Mouse (Mus musculus): ENCODE data around the gene Paxx. TPM values are rescaled to one million over a fixed set of nuclear protein-coding genes. Genes with fewer than 3 reads are reported as not detected.
A peak's percentile ranks its signal among the peaks of the same experiment; 100 is the strongest.

Gene Paxx
- 65.6 and 71.0 TPM in 2 replicates for polyA plus RNA-seq (2012; rRNA removed)
- 34.0 and 44.9 TPM in 2 replicates for polyA plus RNA-seq (2014; fragmentation: Nextera tagmentation; extraction: Ambion mirVana)

- H3K27me3 ChIP-seq (ENCODE audit: control insufficient read depth, insufficient read depth, low read length): no peaks in the 10 kb centered on the region
- peaks cover 15% of the 10 kb centered on the region for H3K4me1 ChIP-seq (ENCODE audit: control insufficient read depth, insufficient read depth, low read length)
- peak within 1 kb of the TSS; percentile 79 for H3K27ac ChIP-seq (replicated peaks; ENCODE audit: low read depth, low read length)
- H3K36me3 ChIP-seq (ENCODE audit: control insufficient read depth, insufficient read depth, low read length): 0 out of 2 replicates have a peak, but pooled peaks cover 7% of the 10 kb centered on the region
- peak within 1 kb of the TSS; percentile 86 for H3K4me2 ChIP-seq (replicated peaks; ENCODE audit: low read depth, low read length, severe bottlenecking)
- no peaks in the 10 kb centered on the region for H3K9me3 ChIP-seq (ENCODE audit: control insufficient read depth, low read length)
- DNase-seq (ENCODE audit: low spot score) (peak; percentile 97), ATAC-seq (ENCODE audit: low FRiP score, low read depth) (peak; percentile 94)
- under 1% methylated on average over 48 of the region's 48 CpGs for WGBS
- H3K9ac ChIP-seq (ENCODE audit: low read depth, low read length, severe bottlenecking): peak within 1 kb of the TSS; percentile 73
- no peak for TF ChIP-seq POLR2A (IDR thresholded peaks at IDR 0.05; ENCODE audit: borderline replicate concordance, extremely low read depth, insufficient read depth, insufficient read length)
- peak within 1 kb of the TSS; percentile 75 for H3K4me3 ChIP-seq (replicated peaks; ENCODE audit: low read length)
Measured at GRCm38 (mm10) chr2:25460551-25461309, at the start of gene Paxx. Paxx (minus strand) TSS chr2:25461094.

- H3K4me3 ChIP-seq (replicated peaks; ENCODE audit: low read length): no peak overlapping the region
- H3K9ac ChIP-seq (ENCODE audit: low read depth, low read length, severe bottlenecking): no peak overlapping the region
- H3K36me3 ChIP-seq (ENCODE audit: control insufficient read depth, insufficient read depth, low read length): peaks cover 15% of the 10 kb centered on the region
- H3K4me2 ChIP-seq (replicated peaks; ENCODE audit: low read depth, low read length, severe bottlenecking): no peak overlapping the region
- H3K4me1 ChIP-seq (ENCODE audit: control insufficient read depth, insufficient read depth, low read length): no peaks in the 10 kb centered on the region
- H3K27ac ChIP-seq (replicated peaks; ENCODE audit: low read depth, low read length): no peak overlapping the region
- no peak for ATAC-seq (ENCODE audit: low FRiP score, low read depth)
- H3K27me3 ChIP-seq (ENCODE audit: control insufficient read depth, insufficient read depth, low read length): no peaks in the 10 kb centered on the region
- WGBS: 58% methylated on average over 3 of the region's 3 CpGs
- DNase-seq (ENCODE audit: low spot score): no peak
- H3K9me3 ChIP-seq (ENCODE audit: control insufficient read depth, low read length): no peaks in the 10 kb centered on the region
- no peak for TF ChIP-seq POLR2A (IDR thresholded peaks at IDR 0.05; ENCODE audit: borderline replicate concordance, extremely low read depth, insufficient read depth, insufficient read length)
Measured at GRCm38 (mm10) chr2:25509912-25510311, 49.0 kb upstream of the Paxx start.

DNA sequence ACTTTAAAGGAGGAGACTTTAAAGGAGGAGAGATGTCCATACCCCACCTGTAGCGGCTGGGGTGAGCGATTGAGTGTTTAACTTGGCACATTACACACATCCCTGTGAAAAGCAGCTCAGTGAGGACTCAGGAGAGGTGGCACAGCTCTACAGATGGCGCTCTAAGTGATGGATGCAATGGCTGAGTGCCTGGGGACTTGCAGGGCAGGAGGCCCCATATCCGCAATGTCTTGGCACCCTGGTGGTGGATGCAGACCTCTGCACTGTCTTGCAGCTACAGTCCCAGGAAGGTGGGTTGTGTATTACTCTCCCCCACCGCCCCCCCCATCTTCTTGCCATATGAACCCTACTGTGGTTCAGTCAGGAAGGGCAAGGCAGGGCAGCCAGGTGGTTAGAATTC lies 46.1 kb upstream of the Paxx start:
- no peak for ATAC-seq (ENCODE audit: low FRiP score, low read depth)
- H3K9me3 ChIP-seq (ENCODE audit: control insufficient read depth, low read length): no peaks in the 10 kb centered on the region
- DNase-seq (ENCODE audit: low spot score): no peak
- no peak for TF ChIP-seq POLR2A (IDR thresholded peaks at IDR 0.05; ENCODE audit: borderline replicate concordance, extremely low read depth, insufficient read depth, insufficient read length)
- H3K4me2 ChIP-seq (replicated peaks; ENCODE audit: low read depth, low read length, severe bottlenecking): no peak overlapping the region
- H3K27ac ChIP-seq (replicated peaks; ENCODE audit: low read depth, low read length): no peak overlapping the region
- peaks cover 39% of the 10 kb centered on the region for H3K36me3 ChIP-seq (ENCODE audit: control insufficient read depth, insufficient read depth, low read length)
- 26% methylated on average over 5 of the region's 5 CpGs for WGBS
- peaks cover under 1% of the 10 kb centered on the region; the same call in 1 of the 2 replicates for H3K4me1 ChIP-seq (ENCODE audit: control insufficient read depth, insufficient read depth, low read length)
- H3K27me3 ChIP-seq (ENCODE audit: control insufficient read depth, insufficient read depth, low read length): no peaks in the 10 kb centered on the region
- no peak overlapping the region for H3K9ac ChIP-seq (ENCODE audit: low read depth, low read length, severe bottlenecking)
- no peak overlapping the region for H3K4me3 ChIP-seq (replicated peaks; ENCODE audit: low read length)

DNA sequence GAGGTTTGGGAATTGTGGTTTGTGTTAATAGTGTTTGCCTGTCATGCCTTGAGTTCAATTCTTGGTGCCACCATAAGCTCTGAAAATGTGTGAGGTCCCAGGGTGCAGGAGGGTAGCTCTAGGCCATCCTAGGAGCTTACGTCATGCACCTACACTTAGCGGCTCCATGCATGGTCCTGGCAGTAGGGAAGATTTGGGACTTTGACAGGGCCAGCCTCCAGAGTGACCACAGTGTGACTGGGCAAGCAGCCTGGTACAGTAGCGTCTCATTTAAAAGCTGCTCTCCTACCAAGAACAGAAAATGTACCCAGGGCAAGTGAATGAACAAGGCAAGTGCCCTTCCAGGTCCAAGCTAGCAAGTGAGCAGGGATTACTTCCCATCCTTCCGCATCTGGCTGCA lies 45.0 kb upstream of the Paxx start:
- H3K4me2 ChIP-seq (replicated peaks; ENCODE audit: low read depth, low read length, severe bottlenecking): no peak overlapping the region
- no peaks in the 10 kb centered on the region for H3K9me3 ChIP-seq (ENCODE audit: control insufficient read depth, low read length)
- no peak overlapping the region for H3K9ac ChIP-seq (ENCODE audit: low read depth, low read length, severe bottlenecking)
- H3K4me1 ChIP-seq (ENCODE audit: control insufficient read depth, insufficient read depth, low read length): peaks cover 8% of the 10 kb centered on the region
- DNase-seq (ENCODE audit: low spot score): no peak
- H3K27me3 ChIP-seq (ENCODE audit: control insufficient read depth, insufficient read depth, low read length): no peaks in the 10 kb centered on the region
- no peak for TF ChIP-seq POLR2A (IDR thresholded peaks at IDR 0.05; ENCODE audit: borderline replicate concordance, extremely low read depth, insufficient read depth, insufficient read length)
- no peak overlapping the region for H3K27ac ChIP-seq (replicated peaks; ENCODE audit: low read depth, low read length)
- WGBS: 100% methylated on average over 4 of the region's 4 CpGs
- H3K4me3 ChIP-seq (replicated peaks; ENCODE audit: low read length): no peak overlapping the region
- ATAC-seq (ENCODE audit: low FRiP score, low read depth): no peak
- peaks cover 39% of the 10 kb centered on the region for H3K36me3 ChIP-seq (ENCODE audit: control insufficient read depth, insufficient read depth, low read length)

- H3K36me3 ChIP-seq (ENCODE audit: control insufficient read depth, insufficient read depth, low read length): peaks cover 39% of the 10 kb centered on the region
- no peak overlapping the region for H3K27ac ChIP-seq (replicated peaks; ENCODE audit: low read depth, low read length)
- ATAC-seq (ENCODE audit: low FRiP score, low read depth) (no peak), DNase-seq (ENCODE audit: low spot score) (no peak)
- no peaks in the 10 kb centered on the region for H3K9me3 ChIP-seq (ENCODE audit: control insufficient read depth, low read length)
- H3K9ac ChIP-seq (ENCODE audit: low read depth, low read length, severe bottlenecking): no peak overlapping the region
- WGBS: 82% methylated on average over 1 of the region's 1 CpGs
- no peak for TF ChIP-seq POLR2A (IDR thresholded peaks at IDR 0.05; ENCODE audit: borderline replicate concordance, extremely low read depth, insufficient read depth, insufficient read length)
- H3K4me3 ChIP-seq (replicated peaks; ENCODE audit: low read length): no peak overlapping the region
- no peaks in the 10 kb centered on the region for H3K27me3 ChIP-seq (ENCODE audit: control insufficient read depth, insufficient read depth, low read length)
- H3K4me1 ChIP-seq (ENCODE audit: control insufficient read depth, insufficient read depth, low read length): peaks cover 8% of the 10 kb centered on the region
- H3K4me2 ChIP-seq (replicated peaks; ENCODE audit: low read depth, low read length, severe bottlenecking): no peak overlapping the region
Measured at GRCm38 (mm10) chr2:25505000-25505399, 44.1 kb upstream of the Paxx start.
